Mouse (Mus musculus): ENCODE results near the gene Efna3.

Efna3 gene

DNA sequence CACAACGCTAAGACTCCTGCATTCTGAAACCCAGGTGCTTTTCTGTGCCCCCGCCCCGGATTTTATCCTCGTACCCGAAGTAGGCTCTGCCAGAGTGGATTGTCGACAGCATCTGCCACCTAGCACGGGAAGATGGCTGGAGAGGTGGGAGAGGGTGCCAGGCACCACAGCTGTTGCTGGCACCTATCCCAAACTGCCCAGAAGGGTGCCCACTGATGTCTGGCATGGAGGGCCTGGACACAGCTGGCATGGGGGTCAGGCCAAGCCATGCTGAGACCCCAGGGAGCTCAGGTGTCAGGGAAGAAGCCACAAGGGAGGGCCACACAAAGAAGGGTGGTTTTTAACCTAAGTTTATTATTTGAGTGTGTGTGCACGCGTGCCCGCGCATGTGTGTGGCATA, 10.3 kb upstream of the Efna3 start:
- Histone ChIP-seq H3K27me3 (ENCODE audit: insufficient read depth, low read length) (peaks cover 18% of the 10 kb centered on the region), H3K9me3 (ENCODE audit: low read length) (no peaks in the 10 kb centered on the region), H3K36me3 (ENCODE audit: insufficient read depth, low read length) (peaks cover 26% of the 10 kb centered on the region), H3K4me3 (replicated peaks; ENCODE audit: low read length) (peak overlapping the region; percentile 39; the same call in 1 of the 2 replicates), H3K4me1 (replicated peaks; ENCODE audit: low read depth, low read length) (peaks cover 93% of the 10 kb centered on the region)
- TF ChIP-seq POU5F1 (IDR thresholded peaks at IDR 0.05; ENCODE audit: borderline replicate concordance, low read length), result no peak
- TF ChIP-seq CTCF (conservative IDR thresholded peaks at IDR 0.05; ENCODE audit: low read length), result no peak
- no peak for TF ChIP-seq NANOG (IDR thresholded peaks at IDR 0.05; ENCODE audit: borderline replicate concordance, low read length)

- Histone ChIP-seq H3K36me3 (ENCODE audit: insufficient read depth, low read length) (peaks cover 26% of the 10 kb centered on the region), H3K4me3 (replicated peaks; ENCODE audit: low read length) (no peak overlapping the region), H3K4me1 (replicated peaks; ENCODE audit: low read depth, low read length) (peaks cover 98% of the 10 kb centered on the region), H3K27me3 (ENCODE audit: insufficient read depth, low read length) (peaks cover 18% of the 10 kb centered on the region), H3K9me3 (ENCODE audit: low read length) (no peaks in the 10 kb centered on the region)
- TF ChIP-seq NANOG (IDR thresholded peaks at IDR 0.05; ENCODE audit: borderline replicate concordance, low read length) (no peak), POU5F1 (IDR thresholded peaks at IDR 0.05; ENCODE audit: borderline replicate concordance, low read length) (no peak), CTCF (conservative IDR thresholded peaks at IDR 0.05; ENCODE audit: low read length) (no peak)
These were observed 9.7 kb upstream of the Efna3 start for GRCm38 (mm10) chr3:89332476-89332875.

DNA sequence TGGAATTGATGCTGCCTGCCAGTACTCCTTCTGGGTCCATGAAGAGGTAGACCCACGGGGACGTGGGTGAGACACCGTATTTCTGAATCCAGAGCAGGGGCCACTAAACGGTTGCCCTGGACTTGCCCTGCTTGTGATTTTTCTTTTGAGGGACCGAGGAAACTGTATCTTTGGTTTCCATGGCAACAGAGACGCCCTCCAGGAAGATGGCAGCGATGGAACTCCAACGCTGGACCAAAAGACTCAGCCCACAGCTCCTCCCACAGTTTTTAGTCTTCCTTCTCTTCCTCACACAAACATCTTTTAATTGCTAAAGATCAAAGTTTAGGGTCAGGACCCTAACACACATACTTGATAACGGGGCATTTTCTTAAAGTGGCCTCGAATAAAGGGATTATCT, 9.2 kb upstream of the Efna3 start:
- Histone ChIP-seq H3K36me3 (ENCODE audit: insufficient read depth, low read length) (peaks cover 26% of the 10 kb centered on the region), H3K4me3 (replicated peaks; ENCODE audit: low read length) (peak overlapping the region; percentile 61), H3K27me3 (ENCODE audit: insufficient read depth, low read length) (peaks cover 18% of the 10 kb centered on the region), H3K4me1 (replicated peaks; ENCODE audit: low read depth, low read length) (peaks cover 99% of the 10 kb centered on the region), H3K9me3 (ENCODE audit: low read length) (no peaks in the 10 kb centered on the region)
- TF ChIP-seq POU5F1 (IDR thresholded peaks at IDR 0.05; ENCODE audit: borderline replicate concordance, low read length) (no peak), NANOG (IDR thresholded peaks at IDR 0.05; ENCODE audit: borderline replicate concordance, low read length) (no peak), CTCF (conservative IDR thresholded peaks at IDR 0.05; ENCODE audit: low read length) (no peak)

GRCm38 (mm10) chr3:89331561-89331960, 8.8 kb upstream of the Efna3 start:
- H3K4me1 ChIP-seq (replicated peaks; ENCODE audit: low read depth, low read length), result peaks cover 99% of the 10 kb centered on the region
- H3K4me3 ChIP-seq (replicated peaks; ENCODE audit: low read length), result peak overlapping the region; percentile 61
- peaks cover 18% of the 10 kb centered on the region for H3K27me3 ChIP-seq (ENCODE audit: insufficient read depth, low read length)
- H3K9me3 ChIP-seq (ENCODE audit: low read length), result no peaks in the 10 kb centered on the region
- H3K36me3 ChIP-seq (ENCODE audit: insufficient read depth, low read length), result peaks cover 26% of the 10 kb centered on the region
- TF ChIP-seq POU5F1 (IDR thresholded peaks at IDR 0.05; ENCODE audit: borderline replicate concordance, low read length) (no peak), NANOG (IDR thresholded peaks at IDR 0.05; ENCODE audit: borderline replicate concordance, low read length) (no peak), CTCF (conservative IDR thresholded peaks at IDR 0.05; ENCODE audit: low read length) (no peak)

DNA sequence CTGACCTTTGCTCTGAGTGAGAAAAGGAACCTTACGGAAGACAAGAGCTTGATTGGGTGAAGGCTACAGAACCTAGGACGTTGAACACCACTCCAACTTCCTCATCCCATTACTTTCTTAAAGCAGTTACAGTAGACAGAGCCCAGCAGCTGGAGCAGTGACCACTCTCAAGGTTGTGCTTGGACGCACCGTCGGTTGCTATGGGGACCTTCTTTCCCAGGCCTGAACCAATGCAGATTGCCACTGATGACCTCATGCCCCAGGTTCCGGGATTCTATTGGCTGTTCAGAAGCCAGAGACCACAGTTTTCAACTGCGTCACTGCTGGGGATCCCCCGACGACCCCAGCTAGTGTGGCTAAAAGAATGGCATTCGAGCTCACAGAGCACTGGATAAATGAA, 8.2 kb upstream of the Efna3 start:
- H3K4me1 ChIP-seq (replicated peaks; ENCODE audit: low read depth, low read length), result peaks cover 97% of the 10 kb centered on the region
- no peak for TF ChIP-seq NANOG (IDR thresholded peaks at IDR 0.05; ENCODE audit: borderline replicate concordance, low read length)
- no peak for TF ChIP-seq CTCF (conservative IDR thresholded peaks at IDR 0.05; ENCODE audit: low read length)
- no peak for TF ChIP-seq POU5F1 (IDR thresholded peaks at IDR 0.05; ENCODE audit: borderline replicate concordance, low read length)
- H3K4me3 ChIP-seq (replicated peaks; ENCODE audit: low read length), result 0 out of 2 replicates have a peak overlapping the region, but pooled peaks have one; percentile 61
- peaks cover 20% of the 10 kb centered on the region for H3K27me3 ChIP-seq (ENCODE audit: insufficient read depth, low read length)
- no peaks in the 10 kb centered on the region for H3K9me3 ChIP-seq (ENCODE audit: low read length)
- peaks cover 26% of the 10 kb centered on the region for H3K36me3 ChIP-seq (ENCODE audit: insufficient read depth, low read length)

DNA sequence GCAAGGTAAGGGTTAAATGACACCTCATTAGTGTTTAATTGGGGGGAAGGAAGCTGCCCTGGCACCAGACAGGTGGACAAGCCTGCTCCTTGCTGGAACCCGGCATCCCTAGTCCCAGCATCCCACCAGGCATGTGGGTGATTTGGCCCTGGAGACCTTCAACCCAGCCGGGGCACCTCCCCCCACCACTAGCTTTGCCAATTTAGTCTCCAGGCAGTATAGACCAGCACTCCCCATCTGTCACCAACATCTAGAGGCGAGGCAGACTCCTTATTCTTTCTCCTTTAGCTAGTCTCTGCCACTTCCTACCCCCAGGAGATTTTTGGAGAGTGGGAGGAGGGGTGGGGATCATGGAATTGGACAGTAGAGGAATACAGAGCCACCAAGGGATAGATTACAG, 7.6 kb upstream of the Efna3 start:
- Histone ChIP-seq H3K27me3 (ENCODE audit: insufficient read depth, low read length) (peaks cover 24% of the 10 kb centered on the region), H3K9me3 (ENCODE audit: low read length) (no peaks in the 10 kb centered on the region), H3K4me1 (replicated peaks; ENCODE audit: low read depth, low read length) (peaks cover 91% of the 10 kb centered on the region), H3K36me3 (ENCODE audit: insufficient read depth, low read length) (peaks cover 25% of the 10 kb centered on the region), H3K4me3 (replicated peaks; ENCODE audit: low read length) (no peak overlapping the region; the same call in 1 of the 2 replicates)
- TF ChIP-seq NANOG (IDR thresholded peaks at IDR 0.05; ENCODE audit: borderline replicate concordance, low read length) (no peak), POU5F1 (IDR thresholded peaks at IDR 0.05; ENCODE audit: borderline replicate concordance, low read length) (no peak), CTCF (conservative IDR thresholded peaks at IDR 0.05; ENCODE audit: low read length) (no peak)

DNA sequence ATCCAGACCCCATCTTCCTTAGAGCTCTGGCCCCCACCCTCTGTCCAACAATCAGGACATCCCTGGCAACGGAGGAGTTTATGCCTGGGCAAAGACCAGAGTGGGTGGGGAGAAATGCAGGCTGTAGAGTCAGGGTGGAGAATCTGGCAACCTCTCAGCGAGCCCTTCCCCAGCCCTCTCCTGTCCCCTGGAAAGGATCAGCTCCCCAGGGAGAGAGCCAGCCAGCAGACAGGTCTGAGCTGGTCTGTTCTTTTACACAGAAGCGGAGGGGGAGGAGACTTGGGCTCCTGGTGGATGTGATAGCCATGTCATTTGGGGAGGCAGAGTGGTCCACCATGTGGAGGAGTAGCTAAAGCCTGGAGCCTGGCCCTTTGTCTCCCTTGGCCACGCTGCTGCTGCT, 5.9 kb upstream of the Efna3 start:
- Histone ChIP-seq H3K4me3 (replicated peaks; ENCODE audit: low read length) (peak overlapping the region; percentile 56), H3K27me3 (ENCODE audit: insufficient read depth, low read length) (peaks cover 15% of the 10 kb centered on the region), H3K9me3 (ENCODE audit: low read length) (no peaks in the 10 kb centered on the region), H3K36me3 (ENCODE audit: insufficient read depth, low read length) (peaks cover 7% of the 10 kb centered on the region), H3K4me1 (replicated peaks; ENCODE audit: low read depth, low read length) (peaks cover 81% of the 10 kb centered on the region)
- TF ChIP-seq CTCF (conservative IDR thresholded peaks at IDR 0.05; ENCODE audit: low read length) (no peak), POU5F1 (IDR thresholded peaks at IDR 0.05; ENCODE audit: borderline replicate concordance, low read length) (no peak), NANOG (IDR thresholded peaks at IDR 0.05; ENCODE audit: borderline replicate concordance, low read length) (no peak)

GRCm38 (mm10) chr3:89327371-89327870, 4.7 kb upstream of the Efna3 start:
- TF ChIP-seq NANOG (IDR thresholded peaks at IDR 0.05; ENCODE audit: borderline replicate concordance, low read length) (no peak), CTCF (conservative IDR thresholded peaks at IDR 0.05; ENCODE audit: low read length) (no peak), POU5F1 (IDR thresholded peaks at IDR 0.05; ENCODE audit: borderline replicate concordance, low read length) (no peak)
- Histone ChIP-seq H3K36me3 (ENCODE audit: insufficient read depth, low read length) (no peaks in the 10 kb centered on the region), H3K9me3 (ENCODE audit: low read length) (no peaks in the 10 kb centered on the region), H3K4me1 (replicated peaks; ENCODE audit: low read depth, low read length) (peaks cover 76% of the 10 kb centered on the region), H3K4me3 (replicated peaks; ENCODE audit: low read length) (peak overlapping the region; percentile 56), H3K27me3 (ENCODE audit: insufficient read depth, low read length) (peaks cover 18% of the 10 kb centered on the region)

DNA sequence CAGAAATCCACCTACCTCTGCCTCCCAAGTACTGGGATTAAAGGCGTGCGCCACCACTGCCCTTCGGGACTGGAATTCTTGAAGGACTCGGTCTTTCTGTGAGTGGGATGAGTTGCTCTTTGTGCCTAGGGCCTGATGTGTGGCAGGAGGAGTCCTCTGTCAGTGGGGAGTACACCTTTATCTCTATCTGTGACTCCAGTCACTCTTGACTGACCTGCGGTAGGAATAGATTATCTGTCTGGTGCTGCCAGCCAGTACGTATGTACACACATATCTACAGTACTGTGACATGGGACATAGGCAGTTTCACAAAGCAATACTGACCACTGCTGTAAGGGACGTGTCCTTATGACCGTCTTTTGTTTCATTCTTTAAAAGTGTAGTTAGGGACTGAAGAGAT, 3.1 kb upstream of the Efna3 start:
- TF ChIP-seq POU5F1 (IDR thresholded peaks at IDR 0.05; ENCODE audit: borderline replicate concordance, low read length), result no peak
- no peak for TF ChIP-seq NANOG (IDR thresholded peaks at IDR 0.05; ENCODE audit: borderline replicate concordance, low read length)
- no peak for TF ChIP-seq CTCF (conservative IDR thresholded peaks at IDR 0.05; ENCODE audit: low read length)
- H3K36me3 ChIP-seq (ENCODE audit: insufficient read depth, low read length), result no peaks in the 10 kb centered on the region
- H3K4me1 ChIP-seq (replicated peaks; ENCODE audit: low read depth, low read length), result peaks cover 74% of the 10 kb centered on the region
- no peaks in the 10 kb centered on the region for H3K9me3 ChIP-seq (ENCODE audit: low read length)
- peaks cover 33% of the 10 kb centered on the region for H3K27me3 ChIP-seq (ENCODE audit: insufficient read depth, low read length)
- H3K4me3 ChIP-seq (replicated peaks; ENCODE audit: low read length), result no peak overlapping the region
